Mouse (Mus musculus): ENCODE data around the gene Psmb6.

GRCm38 (mm10) chr11:70540928-70541327, 15.8 kb downstream of the Psmb6 start:
- no peak for TF ChIP-seq GATA1 (IDR thresholded peaks at IDR 0.05; ENCODE audit: low read length)
- no peak for TF ChIP-seq TAL1 (IDR thresholded peaks at IDR 0.05; ENCODE audit: low read length)
